Mouse (Mus musculus) CH12.LX (cell line): ENCODE results near the gene Klc1. TPM values are rescaled to one million over a fixed set of nuclear protein-coding genes. Genes with fewer than 3 reads are reported as not detected.

Experiments used
- DNase-seq: peaks from one replicate; pipeline ENCODE4 v3.0.0-alpha.2; 2013; ENCODE audit errors: extremely low read depth
- H3K27ac ChIP-seq: 2 replicates; pipeline ENCODE4 v1.5.1; 2012; ENCODE audit warnings: low read depth, mild to moderate bottlenecking, control low read depth, moderate library complexity; ENCODE audit not compliant: insufficient read depth
- H3K27me3 ChIP-seq: replicated peaks from 2 replicates; pipeline ENCODE3; 2012; ENCODE audit warnings: inconsistent platforms
- H3K36me3 ChIP-seq, 2 experiments: replicated peaks in 1 of 2; 2 replicates each; pipeline versions ENCODE3 to v1.6.1; 2012; ENCODE audit warnings: inconsistent platforms in 1 of 2, low read length in 1 of 2, mild to moderate bottlenecking in 1 of 2, mixed read lengths in 1 of 2, moderate library complexity in 1 of 2; ENCODE audit not compliant: control insufficient read depth in 1 of 2, insufficient read depth in 1 of 2
- H3K4me1 ChIP-seq, 2 experiments: 2 replicates each; pipeline ENCODE4 v1.6.1; 2012; ENCODE audit warnings: inconsistent platforms in 1 of 2, moderate library complexity in 1 of 2; ENCODE audit not compliant: insufficient read depth in 2 of 2, control insufficient read depth in 1 of 2
- H3K4me2 ChIP-seq: 2 replicates; pipeline ENCODE4 v1.6.1; 2012; ENCODE audit warnings: low read depth, mild to moderate bottlenecking, control low read depth; ENCODE audit not compliant: poor library complexity, insufficient read depth, severe bottlenecking
- H3K4me3 ChIP-seq, 3 experiments: fragments of 150-350 bp in 1 of 3; sonication (generic) in 1 of 3; replicated peaks in 1 of 3; 2 replicates each; pipeline versions ENCODE3 to v1.5.1; 2011 to 2012; ENCODE audit warnings: low read depth in 2 of 3, low read length in 2 of 3, mild to moderate bottlenecking in 2 of 3, moderate library complexity in 2 of 3, control low read depth in 1 of 3, improper control_type of control experiment in 1 of 3, inconsistent platforms in 1 of 3, mixed read lengths in 1 of 3; ENCODE audit not compliant: poor library complexity in 1 of 3
- H3K79me2 ChIP-seq: replicated peaks from 2 replicates; pipeline ENCODE4 v1.6.1; 2012; ENCODE audit warnings: mild to moderate bottlenecking, moderate library complexity; ENCODE audit not compliant: control insufficient read depth, poor library complexity, insufficient read depth, severe bottlenecking; ENCODE audit errors: extremely low read depth
- H3K9ac ChIP-seq: 2 replicates; pipeline ENCODE4 v1.6.1; 2012; ENCODE audit warnings: low read depth, mild to moderate bottlenecking, control low read depth, moderate library complexity; ENCODE audit not compliant: insufficient read depth
- H3K9me3 ChIP-seq: replicated peaks from 2 replicates; pipeline ENCODE3; 2012; ENCODE audit warnings: low read length, inconsistent platforms, mixed read lengths
- BHLHE40 ChIP-seq: IDR thresholded peaks from 2 replicates; pipeline ENCODE4 v1.6.1; 2011; ENCODE audit warnings: mild to moderate bottlenecking, low read depth, low read length, improper control_type of control experiment
- CHD1 ChIP-seq: IDR thresholded peaks from 2 replicates; pipeline ENCODE4 v1.6.1; 2012; ENCODE audit warnings: low read depth, low read length, improper control_type of control experiment, inconsistent platforms
- CTCF ChIP-seq, 2 experiments: IDR thresholded peaks in 1 of 2; conservative IDR thresholded peaks in 1 of 2; 2 replicates each; pipeline ENCODE4 v1.5.1; 2011 to 2012; ENCODE audit warnings: low read depth in 2 of 2, low read length in 2 of 2, improper control_type of control experiment in 1 of 2, inconsistent platforms in 1 of 2, mild to moderate bottlenecking in 1 of 2, moderate library complexity in 1 of 2
- E2F4 ChIP-seq: IDR thresholded peaks from 2 replicates; pipeline ENCODE4 v1.6.1; 2011; ENCODE audit warnings: low read depth, low read length, improper control_type of control experiment; ENCODE audit not compliant: insufficient replicate concordance
- ETS1 ChIP-seq: conservative IDR thresholded peaks from 2 replicates; pipeline ENCODE4 v1.6.1; 2012; ENCODE audit warnings: low read depth, mild to moderate bottlenecking, inconsistent platforms, low read length, improper control_type of control experiment, moderate library complexity
- GABPA ChIP-seq: IDR thresholded peaks from 2 replicates; pipeline ENCODE4 v1.6.1; 2012; ENCODE audit warnings: low read depth, low read length, improper control_type of control experiment, inconsistent platforms; ENCODE audit not compliant: insufficient replicate concordance
- HCFC1 ChIP-seq: IDR thresholded peaks from 2 replicates; pipeline ENCODE4 v1.6.1; 2012; ENCODE audit warnings: low read depth, mild to moderate bottlenecking, inconsistent platforms, low read length, improper control_type of control experiment
- JUN ChIP-seq: IDR thresholded peaks from 2 replicates; pipeline ENCODE4 v1.6.1; 2011; ENCODE audit warnings: low read depth, mild to moderate bottlenecking, low read length, improper control_type of control experiment, moderate library complexity; ENCODE audit not compliant: insufficient read depth
- MAX ChIP-seq: IDR thresholded peaks from 2 replicates; pipeline ENCODE4 v1.6.1; 2011; ENCODE audit warnings: low read length, improper control_type of control experiment
- MXI1 ChIP-seq: IDR thresholded peaks from 2 replicates; pipeline ENCODE4 v1.6.1; 2011; ENCODE audit warnings: mild to moderate bottlenecking, low read depth, low read length, improper control_type of control experiment
- MYC ChIP-seq: IDR thresholded peaks from 2 replicates; pipeline ENCODE4 v1.6.1; 2011; ENCODE audit warnings: low read depth, mild to moderate bottlenecking, improper control_type of control experiment, low read length
- POLR2AphosphoS2 ChIP-seq: IDR thresholded peaks from 2 replicates; pipeline ENCODE4 v1.6.1; 2011; ENCODE audit warnings: low read depth, low read length, improper control_type of control experiment
- SIN3A ChIP-seq: IDR thresholded peaks from 2 replicates; pipeline ENCODE4 v1.6.1; 2012; ENCODE audit warnings: low read length, improper control_type of control experiment, inconsistent platforms
- SMC3 ChIP-seq: IDR thresholded peaks from 2 replicates; pipeline ENCODE4 v1.6.1; 2011; ENCODE audit warnings: low read depth, low read length, improper control_type of control experiment
- ZC3H11A ChIP-seq: IDR thresholded peaks from 2 replicates; pipeline ENCODE4 v1.6.1; 2012; ENCODE audit warnings: low read depth, mild to moderate bottlenecking, inconsistent platforms, low read length, improper control_type of control experiment
- ZNF384 ChIP-seq: IDR thresholded peaks from 2 replicates; pipeline ENCODE4 v1.6.1; 2012; ENCODE audit warnings: low read depth, low read length, improper control_type of control experiment, inconsistent platforms
- dilution Hi-C: fragments of 300-500 bp; cut with MboI; formaldehyde crosslinking; loops from 2 replicates; pipeline ENCODE4 v1.14.3; 2020; ENCODE audit warnings: low sequenced_read_pairs; ENCODE audit not compliant: extremely low pct_unique_long_range_greater_than_20kb, extremely low pct_ligation_motif_present
- in situ Hi-C: fragments of 300-500 bp; cut with MboI; formaldehyde crosslinking; loops from 3 replicates; pipeline ENCODE4 v1.14.3; 2019; ENCODE audit warnings: low sequenced_read_pairs, low pct_ligation_motif_present, low pct_unique_long_range_greater_than_20kb, mixed read lengths
- polyA plus RNA-seq: library from polyadenylated mRNA; unstranded; fragments of >175 nt; gene quantifications from 2 replicates; pipeline ENCODE4 v1.2.1, GENCODE M21; 2012; ENCODE audit warnings: low read depth; ENCODE audit not compliant: insufficient read length
- total RNA-seq, 2 experiments: library from RNA; depleted of rRNA; stranded (reverse); fragments of 300-350 nt in 1 of 2; fragments of >200 nt in 1 of 2; gene quantifications; 2 replicates each; pipeline ENCODE4 v1.2.3; 2012 to 2014

The Klc1 gene
- total and polyA plus RNA-seq, 3 experiments, result 45.6 to 77.0 (median 55.1) TPM

- H3K36me3 ChIP-seq, result no peaks in the 10 kb centered on the region
- in situ Hi-C loops (no loop called here), dilution Hi-C loops (no loop called here)
- TF ChIP-seq GABPA (no peak), MAX (no peak), SIN3A (no peak), ETS1 (no peak), POLR2AphosphoS2 (no peak), MXI1 (no peak), BHLHE40 (no peak), CTCF (conservative IDR thresholded peaks at IDR 0.05 in 1 of 2, IDR thresholded peaks at IDR 0.05 in 1 of 2; ENCODE audit: low read depth in 2 of 2, low read length in 2 of 2) (no peak), ZC3H11A (no peak), MYC (no peak), E2F4 (no peak), ZNF384 (no peak), JUN (no peak), SMC3 (no peak), HCFC1 (no peak)
- TF ChIP-seq, all 38 proteins: peak for 0
- peaks cover 4% of the 10 kb centered on the region for H3K9me3 ChIP-seq
- no peak for DNase-seq
- peaks cover 2 to 7% of the 10 kb centered on the region in 2 experiments; a peak in 2 of 4 replicates for H3K4me1 ChIP-seq
- H3K4me2 ChIP-seq, result no peak overlapping the region
- no peaks in the 10 kb centered on the region for H3K79me2 ChIP-seq
- no peak overlapping the region for H3K27ac ChIP-seq
- H3K9ac ChIP-seq, result no peak overlapping the region
- peaks cover 18% of the 10 kb centered on the region for H3K27me3 ChIP-seq
- no peak overlapping the region for H3K4me3 ChIP-seq
These were observed 5.3 kb upstream of the Klc1 start for GRCm38 (mm10) chr12:111753347-111753746.

GRCm38 (mm10) chr12:111754710-111755109 is 3.9 kb upstream of the Klc1 start:
- H3K4me1 ChIP-seq, result peaks cover 3 to 7% of the 10 kb centered on the region in 2 experiments; a peak in 2 of 4 replicates
- no peak overlapping the region for H3K27ac ChIP-seq
- DNase-seq, result no peak
- H3K27me3 ChIP-seq, result peaks cover 18% of the 10 kb centered on the region
- no peak for TF ChIP-seq SIN3A
- TF ChIP-seq CHD1, result no peak
- in situ Hi-C loops, result no loop called here
- peaks cover 7% of the 10 kb centered on the region for H3K79me2 ChIP-seq
- no peak overlapping the region for H3K9ac ChIP-seq
- peaks cover 4% of the 10 kb centered on the region for H3K9me3 ChIP-seq
- dilution Hi-C loops, result no loop called here
- H3K36me3 ChIP-seq, result no peaks in the 10 kb centered on the region
- H3K4me2 ChIP-seq, result no peak overlapping the region
- H3K4me3 ChIP-seq, result no peak overlapping the region
